Mouse (Mus musculus) cerebellum, adult (tissue): ENCODE measurements around the gene St8sia6.

Source experiments
- ATAC-seq: cut with Nextera tagmentation; 2 replicates; pipeline ENCODE4 v1.9.2; 2017; ENCODE audit warnings: mild to moderate bottlenecking, moderate library complexity, mixed read lengths; ENCODE audit not compliant: insufficient number of reproducible peaks, low FRiP score, low TSS enrichment

St8sia6 gene

GRCm38 (mm10) chr2:13767532-13768411, 26.1 kb downstream of the St8sia6 start:
- ATAC-seq: no peak

- no peak for ATAC-seq
Measured at GRCm38 (mm10) chr2:13760366-13760765, 33.5 kb downstream of the St8sia6 start.

GRCm38 (mm10) chr2:13757412-13757811, 36.5 kb downstream of the St8sia6 start:
- ATAC-seq: no peak

- ATAC-seq: no peak
Measured at GRCm38 (mm10) chr2:13755733-13756132, 38.1 kb downstream of the St8sia6 start.

GRCm38 (mm10) chr2:13751691-13752090, 42.2 kb downstream of the St8sia6 start:
- no peak for ATAC-seq

GRCm38 (mm10) chr2:13750777-13751176, 43.1 kb downstream of the St8sia6 start:
- no peak for ATAC-seq

GRCm38 (mm10) chr2:13750089-13750488, 43.8 kb downstream of the St8sia6 start:
- no peak for ATAC-seq

- ATAC-seq: no peak
Measured at GRCm38 (mm10) chr2:13749176-13749575, 44.7 kb downstream of the St8sia6 start.

- no peak for ATAC-seq
Measured at GRCm38 (mm10) chr2:13747576-13747975, 46.3 kb downstream of the St8sia6 start.

- ATAC-seq: no peak
Measured at GRCm38 (mm10) chr2:13746023-13746422, 47.8 kb downstream of the St8sia6 start.

GRCm38 (mm10) chr2:13738704-13739103, 55.2 kb downstream of the St8sia6 start:
- ATAC-seq: no peak

GRCm38 (mm10) chr2:13727901-13728300, 66.0 kb downstream of the St8sia6 start:
- ATAC-seq: no peak

GRCm38 (mm10) chr2:13725592-13725991, 68.3 kb downstream of the St8sia6 start:
- no peak for ATAC-seq

GRCm38 (mm10) chr2:13722241-13722640, 71.6 kb downstream of the St8sia6 start:
- no peak for ATAC-seq

GRCm38 (mm10) chr2:13718628-13719185, 75.2 kb downstream of the St8sia6 start:
- no peak for ATAC-seq

- ATAC-seq: no peak
Measured at GRCm38 (mm10) chr2:13708785-13709184, 85.1 kb downstream of the St8sia6 start.

GRCm38 (mm10) chr2:13697514-13697913, 96.3 kb downstream of the St8sia6 start:
- ATAC-seq: no peak

GRCm38 (mm10) chr2:13694417-13694816, 99.4 kb downstream of the St8sia6 start:
- no peak for ATAC-seq

- no peak for ATAC-seq
Measured at GRCm38 (mm10) chr2:13684380-13684779, 109.5 kb downstream of the St8sia6 start.

GRCm38 (mm10) chr2:13683205-13683570, 110.7 kb downstream of the St8sia6 start:
- ATAC-seq: no peak

GRCm38 (mm10) chr2:13682488-13683204, 111.2 kb downstream of the St8sia6 start:
- no peak for ATAC-seq
